Mouse (Mus musculus) frontal cortex, adult 2 months (tissue): Measurements from ENCODE around the gene Cenpx. TPM values are rescaled to one million over a fixed set of nuclear protein-coding genes. Genes with fewer than 3 reads are reported as not detected.
"Not testable (repeated sequence)": the region's sequence is repeated elsewhere in the genome, so short reads cannot be mapped to it uniquely, and the experiment has no call there.

ENCODE experiments used
- DNase-seq, 2 experiments: peaks; one replicate each; pipeline ENCODE4 v3.0.0; 2022; ENCODE audit warnings: low spot score in 1 of 2; ENCODE audit errors: extremely low spot score in 1 of 2
- polyA plus RNA-seq: library from polyadenylated mRNA; depleted of rRNA; stranded (reverse); fragments of >200 nt; gene quantifications from 2 replicates; pipeline ENCODE4 v1.2.3, GENCODE M21; 2012; rRNA removed

Cenpx gene
- 34.0 and 37.4 TPM in 2 replicates for polyA plus RNA-seq

- peak; percentile 98 to 99 for DNase-seq
Measured at GRCm38 (mm10) chr11:120713580-120714518, at the start of gene Cenpx, which contains the start of gene Lrrc45. Cenpx (minus strand) TSS chr11:120713738. Lrrc45 (plus strand) TSS chr11:120713925.

GRCm38 (mm10) chr11:120762672-120763041 is 49.1 kb upstream of the Cenpx start, which contains the start of gene Hmga1b:
Hmga1b (plus strand) TSS chr11:120762794.
- not testable (repeated sequence) for DNase-seq

- no peak for DNase-seq
Measured at GRCm38 (mm10) chr11:120761811-120762671, 48.5 kb upstream of the Cenpx start.

- DNase-seq: no peak
Measured at GRCm38 (mm10) chr11:120760236-120760635, 46.7 kb upstream of the Cenpx start.

GRCm38 (mm10) chr11:120751606-120752005 is 38.1 kb upstream of the Cenpx start:
- DNase-seq: no peak

GRCm38 (mm10) chr11:120749430-120749829 is 35.9 kb upstream of the Cenpx start:
- DNase-seq: peak in 1 of 2 experiments; percentile 35

- DNase-seq: no peak
Measured at GRCm38 (mm10) chr11:120747974-120748373, 34.4 kb upstream of the Cenpx start.

GRCm38 (mm10) chr11:120744121-120744701 is 30.7 kb upstream of the Cenpx start:
- DNase-seq: no peak

GRCm38 (mm10) chr11:120740981-120741380 is 27.4 kb upstream of the Cenpx start:
- no peak for DNase-seq

GRCm38 (mm10) chr11:120736424-120736823 is 22.9 kb upstream of the Cenpx start:
- DNase-seq: no peak

- DNase-seq: no peak
Measured at GRCm38 (mm10) chr11:120733521-120733920, 20.0 kb upstream of the Cenpx start.

GRCm38 (mm10) chr11:120731858-120732680 is 18.5 kb upstream of the Cenpx start, which contains the start of gene Cbr2:
Cbr2 (minus strand) TSS chr11:120732114.
- no peak for DNase-seq

- no peak for DNase-seq
Measured at GRCm38 (mm10) chr11:120731395-120731794, 17.9 kb upstream of the Cenpx start.

- DNase-seq: no peak
Measured at GRCm38 (mm10) chr11:120730331-120730870, 16.9 kb upstream of the Cenpx start.

- not testable (repeated sequence) for DNase-seq
Measured at GRCm38 (mm10) chr11:120729432-120730050, 16.0 kb upstream of the Cenpx start.

- DNase-seq: no peak
Measured at GRCm38 (mm10) chr11:120728530-120729240, 15.1 kb upstream of the Cenpx start.

- no peak for DNase-seq
Measured at GRCm38 (mm10) chr11:120727564-120727963, 14.0 kb upstream of the Cenpx start.

- DNase-seq: peak; percentile 72
Measured at GRCm38 (mm10) chr11:120727169-120727527, 13.6 kb upstream of the Cenpx start, which contains the start of gene Dcxr. Dcxr (minus strand) TSS chr11:120727281.
